Comparison of ENCODE assay signal across 27 mouse cellular contexts in genomic region chr17:35762614-35763013, GRCm38 (mm10). TPM values are rescaled to one million over a fixed set of nuclear protein-coding genes. Genes with fewer than 3 reads are reported as not detected.
DNase-seq lines count a peak whose midpoint lies in the region; ATAC-seq lines count a peak whose summit lies in the region.
"Had no signal": no experiment of that assay in that cellular context is flagged by ENCODE, and none has a peak within 500 bp of the region (broad histone marks: within the 10 kb centered on the region; RNA-seq: fewer than 3 reads in every experiment).

No protein-coding gene starts in this region.

- no peaks in the 10 kb centered on the region for H3K27me3 ChIP-seq in midbrain, embryonic 11.5 days (ENCODE audit: control insufficient read depth, insufficient read depth, low read length)
- no peaks in the 10 kb centered on the region for H3K27me3 ChIP-seq in midbrain, embryonic 15.5 days (replicated peaks)
- no peaks in the 10 kb centered on the region for H3K27me3 ChIP-seq in hindbrain, embryonic 12.5 days
- H3K27me3 ChIP-seq: embryonic facial prominence, embryonic 13.5 days; forebrain, embryonic 12.5 days; heart, embryonic 12.5 days; heart, embryonic 15.5 days; hindbrain, embryonic 15.5 days; intestine, embryonic 15.5 days had no signal

- DNase-seq in midbrain, embryonic 11.5 days (ENCODE audit: low spot score, missing footprints): peak; percentile 79
- no peak for DNase-seq in layer of hippocampus, postnatal 14 days (ENCODE audit: low spot score in 2 of 2)
- DNase-seq: adrenal gland, adult 2 months; cerebellum, adult 11 months; cerebellum, adult 2 months; cerebellum, adult 9-11 months; cerebellum, postnatal 25 days; embryo, embryonic 11 days; gastrocnemius, adult 2 months; gastrocnemius, postnatal 14 days; heart, adult 18-20 months; heart, postnatal 10 days; heart, postnatal 36 days had no signal

- no peak overlapping the region for H3K4me3 ChIP-seq in midbrain, embryonic 11.5 days (ENCODE audit: low read depth, low read length)
- no peak overlapping the region for H3K4me3 ChIP-seq in midbrain, embryonic 15.5 days
- no peak overlapping the region for H3K4me3 ChIP-seq in hindbrain, embryonic 12.5 days
- H3K4me3 ChIP-seq: embryonic facial prominence, embryonic 10.5 days; embryonic facial prominence, embryonic 13.5 days; erythroblast, embryonic 14.5 days; forebrain, embryonic 12.5 days; gastrocnemius, adult 2 months; heart, embryonic 12.5 days; heart, embryonic 15.5 days; hindbrain, embryonic 15.5 days; intestine, embryonic 15.5 days had no signal

- no peaks in the 10 kb centered on the region for H3K36me3 ChIP-seq in midbrain, embryonic 11.5 days (ENCODE audit: control insufficient read depth, insufficient read depth, low read length)
- no peaks in the 10 kb centered on the region for H3K36me3 ChIP-seq in midbrain, embryonic 15.5 days (replicated peaks)
- no peaks in the 10 kb centered on the region for H3K36me3 ChIP-seq in hindbrain, embryonic 12.5 days
- H3K36me3 ChIP-seq: embryonic facial prominence, embryonic 10.5 days; embryonic facial prominence, embryonic 13.5 days; forebrain, embryonic 12.5 days; heart, embryonic 12.5 days; heart, embryonic 15.5 days; hindbrain, embryonic 15.5 days; intestine, embryonic 15.5 days had no signal

- ATAC-seq in midbrain, embryonic 11.5 days (ENCODE audit: low FRiP score): no peak
- no peak for ATAC-seq in midbrain, embryonic 15.5 days (replicated peaks)
- peak; percentile 19 to 44; a peak in 1 of 4 replicates for ATAC-seq in hematopoietic stem cell, adult 5-6 weeks (replicated peaks in 1 of 2; ENCODE audit: insufficient read depth in 1 of 2, low FRiP score in 2 of 2, low TSS enrichment in 1 of 2, low read depth in 1 of 2, poor library complexity in 2 of 2, severe bottlenecking in 2 of 2)
- ATAC-seq in monocyte, adult 5-6 weeks (replicated peaks; ENCODE audit: insufficient number of reproducible peaks, low FRiP score, low TSS enrichment, poor library complexity, severe bottlenecking): peak; percentile 65
- ATAC-seq in hindbrain, embryonic 12.5 days (ENCODE audit: low FRiP score): no peak
- ATAC-seq: CD4-positive, CD25-positive, alpha-beta regulatory T cell, adult 4 months; forebrain, embryonic 16.5 days; intestine, embryonic 15.5 days had no signal

- WGBS in midbrain, embryonic 11.5 days: 92% methylated on average over 9 of the region's 9 CpGs
- WGBS in midbrain, embryonic 15.5 days: 93% methylated on average over 9 of the region's 9 CpGs
- WGBS in hindbrain, embryonic 12.5 days: 94% methylated on average over 9 of the region's 9 CpGs

- no peaks in the 10 kb centered on the region for H3K4me1 ChIP-seq in midbrain, embryonic 11.5 days (ENCODE audit: control insufficient read depth, insufficient read depth, low read length)
- no peaks in the 10 kb centered on the region for H3K4me1 ChIP-seq in midbrain, embryonic 15.5 days
- H3K4me1 ChIP-seq in hindbrain, embryonic 12.5 days: no peaks in the 10 kb centered on the region
- H3K4me1 ChIP-seq: embryonic facial prominence, embryonic 10.5 days; embryonic facial prominence, embryonic 13.5 days; forebrain, embryonic 12.5 days; hindbrain, embryonic 15.5 days; intestine, embryonic 15.5 days had no signal

- no peak overlapping the region for H3K4me2 ChIP-seq in midbrain, embryonic 11.5 days
- no peak overlapping the region for H3K4me2 ChIP-seq in midbrain, embryonic 15.5 days
- no peak overlapping the region for H3K4me2 ChIP-seq in hindbrain, embryonic 12.5 days (replicated peaks)
- H3K4me2 ChIP-seq: embryonic facial prominence, embryonic 13.5 days; forebrain, embryonic 12.5 days; heart, embryonic 12.5 days; heart, embryonic 15.5 days; hindbrain, embryonic 15.5 days; intestine, embryonic 15.5 days had no signal

- no peak overlapping the region for H3K27ac ChIP-seq in midbrain, embryonic 11.5 days (ENCODE audit: low read depth, low read length)
- H3K27ac ChIP-seq in midbrain, embryonic 15.5 days: no peak overlapping the region
- no peak overlapping the region for H3K27ac ChIP-seq in hindbrain, embryonic 12.5 days
- H3K27ac ChIP-seq: embryonic facial prominence, embryonic 10.5 days; embryonic facial prominence, embryonic 13.5 days; forebrain, embryonic 12.5 days; gastrocnemius, adult 2 months; heart, embryonic 15.5 days; hindbrain, embryonic 15.5 days; intestine, embryonic 15.5 days had no signal

- no peak overlapping the region for H3K9ac ChIP-seq in midbrain, embryonic 11.5 days (ENCODE audit: low read length)
- no peak overlapping the region for H3K9ac ChIP-seq in midbrain, embryonic 15.5 days
- H3K9ac ChIP-seq in hindbrain, embryonic 12.5 days: no peak overlapping the region
- H3K9ac ChIP-seq: embryonic facial prominence, embryonic 13.5 days; forebrain, embryonic 12.5 days; heart, embryonic 12.5 days; heart, embryonic 15.5 days; hindbrain, embryonic 15.5 days; intestine, embryonic 15.5 days had no signal

- H3K9me3 ChIP-seq in midbrain, embryonic 11.5 days (ENCODE audit: control insufficient read depth, low read length): no peaks in the 10 kb centered on the region
- no peaks in the 10 kb centered on the region for H3K9me3 ChIP-seq in midbrain, embryonic 15.5 days
- no peaks in the 10 kb centered on the region for H3K9me3 ChIP-seq in hindbrain, embryonic 12.5 days (replicated peaks)
- H3K9me3 ChIP-seq: embryonic facial prominence, embryonic 10.5 days; embryonic facial prominence, embryonic 13.5 days; heart, embryonic 12.5 days; heart, embryonic 15.5 days; hindbrain, embryonic 15.5 days; intestine, embryonic 15.5 days had no signal

RNA-seq across cellular contexts. Expression of gene Ddr1, which starts 58.2 kb away (rescaled TPM):
- 78.4 and 92.1 TPM in 2 replicates for polyA plus RNA-seq in midbrain, embryonic 11.5 days (2014; fragmentation: Nextera tagmentation; extraction: Ambion mirVana)
- 107 and 118 TPM in 2 replicates for polyA plus RNA-seq in midbrain, embryonic 15.5 days (2015; fragmentation: Nextera tagmentation; extraction: Ambion mirVana)
- total RNA-seq in hematopoietic stem cell, adult 5-6 weeks (2017): 0.75 TPM in 1 of 2 replicates, not detected in the other
- 0.67 to 1.2 TPM in 2 of 3 replicates, not detected in the other for total RNA-seq in monocyte, adult 5-6 weeks (2017)
- polyA plus RNA-seq in hindbrain, embryonic 12.5 days (2016; fragmentation: Nextera tagmentation; extraction: Ambion mirVana): 168 and 182 TPM in 2 replicates
- 10 to 100 TPM; 73.6 to 81.0 TPM for total RNA-seq in layer of hippocampus, postnatal 14 days (2021)
- polyA plus RNA-seq: erythroblast, embryonic 14.5 days had no signal

RNA-seq across cellular contexts. Expression of gene Ier3, which starts 58.9 kb away (rescaled TPM):
- polyA plus RNA-seq in midbrain, embryonic 11.5 days (2014; fragmentation: Nextera tagmentation; extraction: Ambion mirVana): 2.5 and 4.0 TPM in 2 replicates
- polyA plus RNA-seq in midbrain, embryonic 15.5 days (2015; fragmentation: Nextera tagmentation; extraction: Ambion mirVana): 9.7 and 9.9 TPM in 2 replicates
- 128 and 182 TPM in 2 replicates for total RNA-seq in hematopoietic stem cell, adult 5-6 weeks (2017)
- total RNA-seq in monocyte, adult 5-6 weeks (2017): 17.2 to 77.7 TPM (median 52.8 TPM) in 3 replicates
- 5.8 and 6.3 TPM in 2 replicates for polyA plus RNA-seq in hindbrain, embryonic 12.5 days (2016; fragmentation: Nextera tagmentation; extraction: Ambion mirVana)
- total RNA-seq in layer of hippocampus, postnatal 14 days (2021): 1 to 10 TPM; 3.8 to 4.2 TPM

Comparison
In these comparisons a context has a peak if more than half of its experiments do, and no peak if none do; other contexts are left out.
1. ATAC-seq: peak in hematopoietic stem cell, adult 5-6 weeks (2 of 2) and monocyte, adult 5-6 weeks (single experiment); none in midbrain, embryonic 11.5 days (single experiment), midbrain, embryonic 15.5 days (single experiment) and hindbrain, embryonic 12.5 days (single experiment).
2. RNA of gene Ddr1, which starts 58.2 kb away (total RNA-seq): 73.6 to 81.0 TPM in layer of hippocampus, postnatal 14 days; 0.67 to 1.2 TPM in monocyte, adult 5-6 weeks and 0.75 TPM in hematopoietic stem cell, adult 5-6 weeks; every median in the first group is over 10 times any median in the second.